Mouse (Mus musculus): ENCODE measurements around the gene Gm47841. TPM values are rescaled to one million over a fixed set of nuclear protein-coding genes. Genes with fewer than 3 reads are reported as not detected.

Gm47841 gene
- polyA plus RNA-seq, 1 experiment from 2014 or later = not detected

DNA sequence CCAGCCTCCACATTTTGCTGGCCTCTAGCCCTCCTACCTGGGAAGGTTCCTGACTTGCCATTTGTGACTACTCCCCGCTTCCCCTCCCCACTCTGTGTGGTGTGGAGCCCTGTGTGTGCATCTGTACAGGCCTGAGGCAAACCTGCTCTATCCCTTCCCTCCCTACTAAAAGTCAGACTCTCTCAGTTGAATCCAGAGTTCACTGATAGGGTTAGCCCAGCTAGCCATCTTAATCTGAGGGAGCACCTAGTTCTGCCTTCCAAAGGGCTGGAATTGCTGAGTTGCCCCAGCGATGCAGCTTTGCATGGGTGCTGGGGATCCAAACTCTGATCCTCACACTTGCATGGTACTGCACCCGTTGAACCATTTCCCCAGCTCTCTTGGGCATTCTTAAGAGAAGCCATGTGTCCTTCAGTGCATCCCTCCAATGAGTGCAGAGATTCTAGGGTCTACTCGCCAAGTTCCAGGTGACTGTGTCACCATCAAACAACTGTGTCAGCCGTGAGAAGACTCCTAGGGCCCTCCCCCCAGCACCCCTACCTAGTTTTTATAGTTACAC lies 1.2 kb upstream of the Gm47841 start:
- peaks cover 77% of the 10 kb centered on the region for H3K4me1 ChIP-seq (replicated peaks)
- 48% methylated on average over 5 of the region's 5 CpGs for WGBS
- no peak overlapping the region for H3K4me3 ChIP-seq
- no peaks in the 10 kb centered on the region for H3K9me3 ChIP-seq
- H3K36me3 ChIP-seq = peaks cover 35% of the 10 kb centered on the region
- no peak overlapping the region for H3K27ac ChIP-seq
- peaks cover 97% of the 10 kb centered on the region for H3K27me3 ChIP-seq (ENCODE audit: insufficient read depth, poor library complexity, severe bottlenecking)
- no peak for DNase-seq (ENCODE audit: low spot score)

DNA sequence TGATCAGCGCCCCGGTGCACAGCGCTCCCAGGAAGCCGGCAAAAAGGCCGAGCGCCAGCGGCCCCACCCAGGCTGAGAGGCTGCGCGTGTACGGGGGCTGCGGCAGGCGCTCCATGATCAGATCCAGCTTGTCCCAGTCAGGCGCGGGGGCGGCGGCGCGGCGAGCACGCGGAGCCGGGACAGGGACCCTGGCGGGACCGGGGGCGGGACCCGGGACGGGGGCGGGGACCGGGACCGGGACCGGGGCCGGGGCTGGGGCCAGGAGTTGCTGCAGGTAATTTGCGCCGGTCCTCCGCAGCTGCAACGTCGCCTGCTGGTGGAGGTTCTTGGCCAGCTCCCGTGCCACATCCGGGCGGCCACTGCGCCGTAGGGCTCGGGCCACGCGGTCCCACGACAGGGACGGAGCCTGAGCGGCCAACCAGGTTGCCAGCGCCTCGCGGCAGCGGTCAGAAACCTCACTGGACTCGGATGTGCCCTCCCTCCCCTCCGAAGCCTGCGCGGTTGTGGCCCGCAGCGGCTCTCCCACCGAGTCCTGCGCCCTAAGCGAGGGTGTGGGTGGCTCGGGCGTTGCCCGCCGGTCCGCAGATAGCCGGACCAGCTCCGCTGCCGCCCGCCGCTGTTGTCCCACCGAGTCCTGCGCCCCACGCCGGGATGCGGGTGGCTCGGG lies 537 bp downstream of the Gm47841 start:
- peaks cover 63% of the 10 kb centered on the region for H3K4me1 ChIP-seq (replicated peaks)
- H3K27me3 ChIP-seq (ENCODE audit: insufficient read depth, poor library complexity, severe bottlenecking) = peaks cover 93% of the 10 kb centered on the region
- peak overlapping the region; percentile 64 for H3K4me3 ChIP-seq
- DNase-seq (ENCODE audit: low spot score) = peak; percentile 72
- WGBS = under 1% methylated on average over 77 of the region's 77 CpGs
- peaks cover 22% of the 10 kb centered on the region for H3K36me3 ChIP-seq
- H3K9me3 ChIP-seq = no peaks in the 10 kb centered on the region
- H3K27ac ChIP-seq = peak overlapping the region; percentile 86

DNA sequence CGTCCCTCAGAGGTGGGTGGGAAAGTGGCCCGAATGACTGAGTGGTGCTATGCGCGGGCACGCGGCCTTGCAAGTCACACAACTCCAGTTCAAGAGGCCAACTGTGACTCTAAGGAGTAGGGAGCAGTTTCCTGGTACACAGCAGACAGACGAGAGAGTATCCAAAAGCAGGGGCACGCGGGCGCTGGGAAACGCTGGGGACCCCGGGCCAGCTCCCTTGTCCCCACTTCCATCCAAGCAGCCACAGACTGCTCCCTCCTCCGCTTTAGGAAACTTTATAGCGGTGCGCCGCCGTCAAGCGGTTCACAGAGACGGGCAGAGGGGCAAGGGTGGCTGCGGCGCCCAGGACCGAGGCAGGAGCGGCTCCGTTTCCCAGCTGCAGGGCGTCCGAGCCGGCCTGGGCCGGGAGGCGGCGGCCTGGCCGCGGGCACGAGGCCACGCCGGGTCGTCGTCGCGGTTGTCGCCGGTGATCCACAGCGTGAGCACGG lies 1.1 kb downstream of the Gm47841 start:
- H3K27me3 ChIP-seq (ENCODE audit: insufficient read depth, poor library complexity, severe bottlenecking) = peaks cover 92% of the 10 kb centered on the region
- WGBS = 1% methylated on average over 43 of the region's 43 CpGs
- H3K4me1 ChIP-seq (replicated peaks) = peaks cover 58% of the 10 kb centered on the region
- no peaks in the 10 kb centered on the region for H3K9me3 ChIP-seq
- peak overlapping the region; percentile 86 for H3K27ac ChIP-seq
- H3K4me3 ChIP-seq = peak overlapping the region; percentile 64
- peaks cover 22% of the 10 kb centered on the region for H3K36me3 ChIP-seq
- peak; percentile 71 for DNase-seq (ENCODE audit: low spot score)

DNA sequence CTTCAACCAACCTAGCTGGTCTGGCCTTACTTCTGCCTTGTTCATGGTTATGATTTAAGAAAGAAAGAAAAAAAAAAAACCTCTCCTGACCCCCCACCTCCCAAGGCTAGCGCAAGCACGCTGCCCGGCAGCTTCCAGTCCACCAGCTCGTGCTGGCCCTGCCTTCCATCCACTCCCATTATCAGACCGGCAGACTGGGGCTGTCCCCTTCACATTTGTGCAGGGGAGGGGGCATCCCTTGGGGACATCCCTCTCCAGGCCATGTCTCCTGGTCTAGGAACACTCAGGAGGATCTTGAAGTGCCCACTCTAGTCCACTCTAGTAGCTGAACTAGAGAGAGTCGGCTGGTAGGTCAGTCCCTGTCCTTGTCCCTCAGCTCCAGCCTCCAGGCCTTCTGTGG lies 2.7 kb downstream of the Gm47841 start:
- no peak overlapping the region for H3K4me3 ChIP-seq
- peaks cover 93% of the 10 kb centered on the region for H3K27me3 ChIP-seq (ENCODE audit: insufficient read depth, poor library complexity, severe bottlenecking)
- H3K4me1 ChIP-seq (replicated peaks) = peaks cover 57% of the 10 kb centered on the region
- H3K9me3 ChIP-seq = no peaks in the 10 kb centered on the region
- 39% methylated on average over 6 of the region's 6 CpGs for WGBS
- no peak for DNase-seq (ENCODE audit: low spot score)
- H3K36me3 ChIP-seq = peaks cover 22% of the 10 kb centered on the region
- no peak overlapping the region for H3K27ac ChIP-seq

DNA sequence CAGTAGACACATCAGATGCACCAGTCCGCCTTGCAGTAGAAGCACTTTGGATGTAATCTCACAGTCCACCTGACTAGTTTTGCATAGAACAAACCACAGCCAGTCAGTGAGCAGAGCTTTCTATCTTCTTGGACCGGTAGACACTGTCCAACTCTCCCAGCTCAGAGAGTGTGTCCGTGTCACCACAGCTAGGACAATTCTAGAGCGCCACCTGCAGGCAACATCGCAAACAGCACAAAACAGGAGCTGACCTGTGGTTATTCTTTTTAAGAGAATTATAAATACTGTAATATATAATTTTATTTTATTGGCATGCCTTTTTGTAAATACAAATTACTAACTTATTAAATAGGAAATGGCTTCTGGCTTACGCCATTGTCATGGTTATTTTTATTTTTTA lies 4.6 kb downstream of the Gm47841 start:
- H3K4me1 ChIP-seq (replicated peaks) = peaks cover 46% of the 10 kb centered on the region
- DNase-seq (ENCODE audit: low spot score) = peak; percentile 75
- H3K9me3 ChIP-seq = no peaks in the 10 kb centered on the region
- H3K27me3 ChIP-seq (ENCODE audit: insufficient read depth, poor library complexity, severe bottlenecking) = peaks cover 92% of the 10 kb centered on the region
- peaks cover 22% of the 10 kb centered on the region for H3K36me3 ChIP-seq
- no peak overlapping the region for H3K27ac ChIP-seq
- WGBS = 28% methylated on average over 6 of the region's 6 CpGs
- no peak overlapping the region for H3K4me3 ChIP-seq

DNA sequence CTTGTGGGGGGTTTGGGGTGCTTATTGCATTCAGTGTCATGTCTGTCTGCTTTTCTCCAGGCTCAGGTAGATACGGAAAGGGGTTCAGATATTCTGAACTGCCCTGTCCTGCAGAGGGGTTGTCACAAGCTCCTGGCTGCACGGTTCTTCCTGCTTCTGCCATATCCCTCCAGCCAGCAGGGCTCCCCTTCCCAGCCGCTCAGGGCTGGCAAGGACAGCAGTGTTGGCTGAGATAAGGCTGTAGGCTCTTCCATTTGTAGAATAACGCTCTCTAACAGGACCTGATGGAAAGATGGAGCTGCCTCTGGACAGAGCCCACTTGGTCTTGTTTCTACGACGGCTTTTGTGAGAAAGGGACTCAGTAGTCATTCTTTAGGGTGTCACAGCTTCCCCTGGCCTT lies 5.2 kb downstream of the Gm47841 start:
- Histone ChIP-seq H3K9me3 (no peaks in the 10 kb centered on the region), H3K4me1 (replicated peaks) (peaks cover 39% of the 10 kb centered on the region), H3K27ac (no peak overlapping the region), H3K36me3 (peaks cover 22% of the 10 kb centered on the region), H3K27me3 (ENCODE audit: insufficient read depth, poor library complexity, severe bottlenecking) (peaks cover 86% of the 10 kb centered on the region), H3K4me3 (no peak overlapping the region)
- no peak for DNase-seq (ENCODE audit: low spot score)
- 67% methylated on average over 6 of the region's 6 CpGs for WGBS

DNA sequence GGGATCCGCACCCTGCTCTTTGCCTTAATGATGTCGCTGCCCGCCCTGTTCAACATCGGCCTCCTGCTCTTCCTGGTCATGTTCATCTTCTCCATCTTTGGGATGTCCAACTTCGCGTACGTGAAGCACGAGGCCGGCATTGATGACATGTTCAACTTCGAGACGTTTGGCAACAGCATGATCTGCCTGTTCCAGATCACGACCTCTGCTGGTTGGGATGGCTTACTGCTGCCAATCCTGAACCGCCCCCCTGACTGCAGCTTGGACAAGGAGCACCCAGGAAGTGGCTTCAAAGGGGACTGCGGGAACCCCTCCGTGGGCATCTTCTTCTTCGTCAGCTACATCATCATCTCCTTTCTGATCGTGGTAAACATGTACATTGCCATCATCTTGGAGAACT lies 7.5 kb downstream of the Gm47841 start:
- H3K27me3 ChIP-seq (ENCODE audit: insufficient read depth, poor library complexity, severe bottlenecking) = peaks cover 63% of the 10 kb centered on the region
- WGBS = 46% methylated on average over 17 of the region's 17 CpGs
- H3K36me3 ChIP-seq = peaks cover 41% of the 10 kb centered on the region
- H3K4me3 ChIP-seq = no peak overlapping the region
- no peak for DNase-seq (ENCODE audit: low spot score)
- H3K9me3 ChIP-seq = no peaks in the 10 kb centered on the region
- no peak overlapping the region for H3K27ac ChIP-seq
- H3K4me1 ChIP-seq (replicated peaks) = peaks cover 19% of the 10 kb centered on the region

DNA sequence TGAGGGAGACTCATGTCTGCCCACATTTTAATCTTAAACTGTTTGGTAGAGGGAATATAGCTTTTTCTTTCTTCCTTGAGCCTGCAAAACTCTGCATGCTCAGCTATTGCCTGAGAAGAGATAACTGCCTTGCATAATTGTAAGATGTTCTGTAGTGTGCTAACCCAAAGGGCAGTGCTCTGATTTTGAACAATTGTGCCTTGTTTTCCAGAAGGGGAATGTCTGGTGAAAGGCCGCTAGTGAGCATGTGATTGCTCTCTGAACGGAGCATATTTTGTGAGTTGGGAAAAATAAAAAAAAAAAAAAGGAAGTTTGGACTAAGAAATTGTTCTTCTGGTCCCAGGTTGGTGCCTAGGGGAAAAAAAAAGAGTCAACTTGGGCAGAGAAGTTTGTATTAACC lies 18.2 kb downstream of the Gm47841 start:
- no peaks in the 10 kb centered on the region for H3K9me3 ChIP-seq
- DNase-seq (ENCODE audit: low spot score) = no peak
- no peak overlapping the region for H3K27ac ChIP-seq
- H3K36me3 ChIP-seq = peaks cover 10% of the 10 kb centered on the region
- peaks cover 33% of the 10 kb centered on the region for H3K4me1 ChIP-seq (replicated peaks)
- H3K27me3 ChIP-seq (ENCODE audit: insufficient read depth, poor library complexity, severe bottlenecking) = no peaks in the 10 kb centered on the region
- no peak overlapping the region for H3K4me3 ChIP-seq
- WGBS = 69% methylated on average over 2 of the region's 2 CpGs

DNA sequence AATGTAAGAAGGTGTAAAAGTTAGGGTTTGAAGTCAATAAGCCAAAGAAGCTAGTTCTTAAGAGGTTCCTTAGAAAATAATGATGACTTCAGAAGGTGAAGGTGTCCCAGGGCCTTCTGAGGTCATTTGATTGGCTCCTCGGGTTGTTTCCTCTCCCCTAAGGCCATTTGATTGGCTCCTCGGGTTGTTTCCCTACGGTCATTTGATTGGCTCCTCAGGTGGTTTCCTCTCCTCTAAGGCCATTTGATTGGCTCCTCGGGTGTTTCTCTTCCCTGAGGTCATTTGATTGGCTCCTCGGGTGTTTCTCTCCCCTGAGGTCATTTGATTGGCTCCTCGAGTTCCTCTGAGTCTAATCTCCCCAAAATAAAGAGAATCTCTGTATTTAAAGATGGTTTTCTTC lies 35.8 kb downstream of the Gm47841 start:
- WGBS = 82% methylated on average over 6 of the region's 6 CpGs
- Histone ChIP-seq H3K9me3 (no peaks in the 10 kb centered on the region), H3K4me1 (replicated peaks) (peaks cover 12% of the 10 kb centered on the region), H3K27me3 (ENCODE audit: insufficient read depth, poor library complexity, severe bottlenecking) (0 out of 2 replicates have a peak, but pooled peaks cover 6% of the 10 kb centered on the region), H3K4me3 (no peak overlapping the region), H3K27ac (no peak overlapping the region), H3K36me3 (peaks cover 41% of the 10 kb centered on the region)
- no peak for DNase-seq (ENCODE audit: low spot score)

DNA sequence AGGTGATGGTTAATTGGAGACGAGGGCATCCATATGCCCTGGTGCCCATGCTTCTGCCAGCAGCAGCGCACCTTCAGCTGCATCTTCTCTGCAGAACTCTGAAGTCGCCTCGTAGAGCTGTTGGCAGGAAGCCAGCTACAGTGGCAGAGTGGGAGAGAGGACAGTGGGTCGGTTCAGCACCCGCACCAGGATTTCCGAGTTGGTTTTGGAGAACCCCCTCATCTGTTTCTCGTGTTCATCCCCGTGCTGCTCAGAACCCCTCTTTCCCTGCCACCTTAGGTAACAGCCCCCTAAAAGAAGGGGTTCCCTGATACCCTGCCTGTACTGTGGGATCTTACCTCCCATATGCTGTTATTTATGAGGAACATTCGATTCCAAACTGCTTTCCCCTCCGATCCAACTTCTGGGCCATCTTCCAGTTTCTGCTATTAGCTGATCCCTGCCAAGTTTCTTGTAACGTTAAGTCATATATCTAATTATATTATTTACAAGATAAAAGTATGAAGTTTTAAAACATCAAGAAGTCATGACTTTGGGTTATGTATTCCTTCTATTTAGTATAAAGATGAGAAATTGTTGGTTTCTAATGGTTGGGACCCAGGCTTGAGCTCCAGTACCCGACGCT lies 38.7 kb downstream of the Gm47841 start:
- H3K27ac ChIP-seq = no peak overlapping the region
- H3K4me1 ChIP-seq (replicated peaks) = peaks cover 13% of the 10 kb centered on the region
- H3K27me3 ChIP-seq (ENCODE audit: insufficient read depth, poor library complexity, severe bottlenecking) = peaks cover 15% of the 10 kb centered on the region
- H3K36me3 ChIP-seq = peaks cover 20% of the 10 kb centered on the region
- H3K9me3 ChIP-seq = no peaks in the 10 kb centered on the region
- no peak overlapping the region for H3K4me3 ChIP-seq
- 94% methylated on average over 14 of the region's 14 CpGs for WGBS
- DNase-seq (ENCODE audit: low spot score) = no peak

DNA sequence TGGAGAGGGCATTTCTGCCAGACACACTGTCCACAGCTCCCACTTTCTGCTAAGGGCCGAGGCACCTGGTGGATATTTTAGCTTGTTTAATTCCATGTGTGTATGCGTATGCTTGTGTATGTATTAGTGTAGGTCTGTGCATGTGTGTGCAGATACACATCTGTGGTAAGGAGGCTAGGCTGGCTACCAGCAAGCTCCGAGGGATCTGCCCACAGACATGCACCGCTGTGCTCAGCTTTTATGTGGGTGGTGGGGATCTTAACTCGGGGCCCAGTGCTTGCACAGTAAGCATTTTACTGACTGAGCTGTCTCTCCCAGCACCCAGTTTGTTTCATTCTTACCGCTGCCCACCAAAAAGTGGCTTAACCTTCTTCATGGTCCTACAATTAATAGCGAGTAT lies 40.0 kb downstream of the Gm47841 start:
- 0 out of 2 replicates have a peak overlapping the region, but pooled peaks have one; percentile 69 for H3K27ac ChIP-seq
- H3K4me3 ChIP-seq = no peak overlapping the region; the same call in 1 of the 2 replicates
- peaks cover 13% of the 10 kb centered on the region for H3K4me1 ChIP-seq (replicated peaks)
- no peaks in the 10 kb centered on the region for H3K9me3 ChIP-seq
- WGBS = 71% methylated on average over 7 of the region's 7 CpGs
- peaks cover 15% of the 10 kb centered on the region for H3K27me3 ChIP-seq (ENCODE audit: insufficient read depth, poor library complexity, severe bottlenecking)
- no peak for DNase-seq (ENCODE audit: low spot score)
- H3K36me3 ChIP-seq = peaks cover 20% of the 10 kb centered on the region; the same call in 1 of the 2 replicates

DNA sequence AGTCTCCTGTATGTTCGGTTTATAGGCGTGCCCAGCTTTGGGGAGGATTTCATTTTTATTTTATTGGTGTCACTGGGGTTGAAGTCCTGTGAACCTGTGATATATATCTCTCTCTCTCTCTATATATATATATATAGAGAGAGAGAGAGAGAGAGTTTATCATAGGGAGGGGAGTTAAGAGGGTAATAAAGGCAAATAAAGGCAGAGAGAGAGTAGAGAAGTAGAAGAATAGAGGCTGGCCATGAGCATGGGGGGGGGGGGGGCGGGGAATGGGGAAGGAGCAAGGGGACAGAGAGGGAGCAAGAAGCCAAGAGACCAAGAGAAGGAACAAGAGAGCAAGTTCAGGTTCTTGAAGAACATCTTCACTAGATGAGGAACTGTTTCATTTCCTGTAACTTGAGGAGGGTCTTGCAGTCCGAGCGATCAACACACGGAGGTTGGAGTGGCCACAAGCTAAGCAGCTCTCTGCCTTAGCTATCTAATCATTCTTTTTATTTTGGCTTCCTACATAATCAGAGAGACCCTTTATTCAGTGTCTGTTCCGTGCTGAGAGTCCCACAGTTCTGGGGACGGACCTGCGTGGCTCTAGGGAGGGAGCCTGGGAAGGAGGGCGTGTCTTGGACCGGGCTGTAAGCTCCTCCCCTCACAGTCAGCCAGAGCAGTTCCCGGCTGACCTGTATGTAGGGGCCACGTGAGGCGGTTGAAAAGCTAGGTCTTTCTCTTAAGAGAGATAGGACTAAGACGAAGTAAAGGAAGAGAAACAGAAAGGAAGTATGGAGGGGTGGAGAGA lies 40.8 kb downstream of the Gm47841 start:
- peaks cover 13% of the 10 kb centered on the region for H3K4me1 ChIP-seq (replicated peaks)
- DNase-seq (ENCODE audit: low spot score) = peak; percentile 54
- peak overlapping the region; percentile 69 for H3K27ac ChIP-seq
- peak overlapping the region; percentile 53 for H3K4me3 ChIP-seq
- H3K36me3 ChIP-seq = peaks cover 20% of the 10 kb centered on the region; the same call in 1 of the 2 replicates
- no peaks in the 10 kb centered on the region for H3K9me3 ChIP-seq
- WGBS = 14% methylated on average over 14 of the region's 15 CpGs
- H3K27me3 ChIP-seq (ENCODE audit: insufficient read depth, poor library complexity, severe bottlenecking) = peaks cover 15% of the 10 kb centered on the region
